Mouse (Mus musculus): ENCODE data around the gene Cpt1c. TPM values are rescaled to one million over a fixed set of nuclear protein-coding genes. Genes with fewer than 3 reads are reported as not detected.

Cpt1c gene
- polyA plus RNA-seq, 1 experiment from 2014 or later, result 10.0 TPM

DNA sequence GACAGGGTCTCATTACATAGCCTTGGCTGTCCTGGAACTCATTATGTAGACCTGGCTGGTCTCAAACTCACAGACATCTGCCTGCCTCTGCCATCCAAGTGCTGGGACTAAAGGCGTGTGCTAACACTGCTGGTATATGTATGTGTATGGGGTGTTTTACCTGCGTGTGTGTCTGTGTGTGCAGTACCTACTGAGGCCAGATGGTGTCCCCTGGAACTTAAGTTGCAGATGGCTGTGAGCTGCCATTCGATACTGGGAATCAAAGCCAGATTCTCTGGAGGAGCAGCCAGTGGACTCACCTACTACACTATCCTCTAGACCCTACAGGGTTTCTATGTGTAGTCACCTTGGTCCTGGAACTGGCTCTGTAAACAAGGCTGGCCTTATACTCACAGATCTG, 49.2 kb downstream of the Cpt1c start:
- no peak overlapping the region for H3K4me3 ChIP-seq (ENCODE audit: low read depth, low read length)
- no peak overlapping the region for H3K27ac ChIP-seq (ENCODE audit: low read depth, low read length)

DNA sequence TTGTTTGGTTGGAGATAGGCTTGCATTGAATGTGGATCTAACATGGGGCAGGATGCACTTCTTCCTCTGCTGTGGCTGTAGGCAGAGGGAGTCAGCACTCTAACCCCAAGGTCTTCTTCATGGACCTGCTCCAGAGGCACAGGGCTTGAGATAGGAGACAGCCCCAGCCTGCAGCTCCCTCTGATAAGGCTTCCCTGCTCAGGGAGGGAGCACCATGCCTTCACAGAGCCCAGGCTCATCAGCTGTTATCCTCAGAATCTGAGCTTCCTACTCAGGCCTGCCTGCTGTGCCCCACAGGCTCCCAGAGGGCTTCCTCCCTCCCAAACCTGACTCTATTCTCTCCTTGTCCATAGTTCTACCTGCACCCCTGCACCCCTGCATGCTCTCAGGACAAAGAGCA, 52.1 kb downstream of the Cpt1c start:
- Histone ChIP-seq H3K27ac (ENCODE audit: low read depth, low read length) (no peak overlapping the region), H3K4me3 (ENCODE audit: low read depth, low read length) (no peak overlapping the region), H3K9me3 (replicated peaks; ENCODE audit: control insufficient read depth, low read length) (no peaks in the 10 kb centered on the region), H3K4me2 (no peak overlapping the region), H3K36me3 (ENCODE audit: control insufficient read depth, insufficient read depth, low read length) (peaks cover 23% of the 10 kb centered on the region), H3K4me1 (ENCODE audit: control insufficient read depth, insufficient read depth, low read length) (peaks cover 18% of the 10 kb centered on the region), H3K9ac (ENCODE audit: low read depth, low read length) (no peak overlapping the region), H3K27me3 (ENCODE audit: control insufficient read depth, insufficient read depth, low read length) (no peaks in the 10 kb centered on the region)
- ATAC-seq (replicated peaks; ENCODE audit: insufficient number of reproducible peaks, low FRiP score, low TSS enrichment), result no peak

More for the DNA sequence above, 49.2 kb downstream of the Cpt1c start:
- Histone ChIP-seq H3K4me1 (ENCODE audit: control insufficient read depth, insufficient read depth, low read length) (peaks cover 14% of the 10 kb centered on the region), H3K36me3 (ENCODE audit: control insufficient read depth, insufficient read depth, low read length) (peaks cover 23% of the 10 kb centered on the region), H3K4me2 (no peak overlapping the region), H3K27me3 (ENCODE audit: control insufficient read depth, insufficient read depth, low read length) (no peaks in the 10 kb centered on the region), H3K9ac (ENCODE audit: low read depth, low read length) (no peak overlapping the region), H3K9me3 (replicated peaks; ENCODE audit: control insufficient read depth, low read length) (no peaks in the 10 kb centered on the region)
- 74% methylated on average over 3 of the region's 3 CpGs for WGBS (ENCODE audit: insufficient replicate concordance)
- ATAC-seq (replicated peaks; ENCODE audit: insufficient number of reproducible peaks, low FRiP score, low TSS enrichment), result no peak

DNA sequence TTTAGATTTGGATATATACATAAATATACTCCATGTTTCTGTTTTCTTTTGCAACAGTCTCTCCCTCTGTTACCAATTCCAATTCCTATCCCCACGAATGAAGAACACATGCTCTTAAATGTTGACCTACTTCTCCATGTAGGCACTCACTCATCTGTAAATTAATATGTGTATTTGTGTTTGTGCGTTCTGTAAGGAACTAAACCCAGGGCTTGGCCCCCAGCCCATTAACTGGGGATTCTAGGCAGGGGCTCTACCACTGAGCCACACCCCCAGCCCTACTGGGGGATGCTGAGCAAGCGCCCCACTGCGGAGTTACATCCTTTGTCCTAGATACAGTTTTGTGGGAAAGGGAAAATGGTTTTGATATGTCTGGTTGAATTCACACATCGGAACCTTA, 55.5 kb downstream of the Cpt1c start:
- WGBS (ENCODE audit: insufficient replicate concordance), result 87% methylated on average over 5 of the region's 5 CpGs
- H3K27me3 ChIP-seq (ENCODE audit: control insufficient read depth, insufficient read depth, low read length), result no peaks in the 10 kb centered on the region
- no peak for ATAC-seq (replicated peaks; ENCODE audit: insufficient number of reproducible peaks, low FRiP score, low TSS enrichment)
- peaks cover 27% of the 10 kb centered on the region for H3K36me3 ChIP-seq (ENCODE audit: control insufficient read depth, insufficient read depth, low read length)
- H3K4me3 ChIP-seq (ENCODE audit: low read depth, low read length), result no peak overlapping the region
- H3K9me3 ChIP-seq (replicated peaks; ENCODE audit: control insufficient read depth, low read length), result no peaks in the 10 kb centered on the region
- H3K27ac ChIP-seq (ENCODE audit: low read depth, low read length), result no peak overlapping the region
- H3K4me1 ChIP-seq (ENCODE audit: control insufficient read depth, insufficient read depth, low read length), result peaks cover 21% of the 10 kb centered on the region
- H3K4me2 ChIP-seq, result no peak overlapping the region
- 0 out of 2 replicates have a peak overlapping the region, but pooled peaks have one; percentile 28 for H3K9ac ChIP-seq (ENCODE audit: low read depth, low read length)

DNA sequence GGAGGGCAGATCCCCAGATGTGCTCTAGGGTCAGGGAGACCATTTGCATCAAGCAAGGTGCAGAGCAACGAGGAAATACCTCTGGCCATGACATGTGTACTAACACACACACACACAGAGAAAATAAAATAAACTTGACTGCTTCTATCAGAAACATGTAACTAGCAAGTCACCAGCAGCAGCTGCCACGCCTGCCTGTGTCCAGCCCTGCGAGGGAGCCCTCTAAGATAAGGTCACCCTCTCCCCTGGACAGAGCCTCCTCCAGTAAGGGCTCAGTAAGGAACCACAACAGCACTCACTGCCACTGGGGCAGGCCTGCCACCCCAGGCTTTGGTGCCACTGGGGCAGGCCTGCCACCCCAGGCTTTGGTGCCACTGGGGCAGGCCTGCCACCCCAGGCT, 56.4 kb downstream of the Cpt1c start:
- H3K27ac ChIP-seq (ENCODE audit: low read depth, low read length), result no peak overlapping the region
- H3K27me3 ChIP-seq (ENCODE audit: control insufficient read depth, insufficient read depth, low read length), result no peaks in the 10 kb centered on the region
- peaks cover 29% of the 10 kb centered on the region for H3K36me3 ChIP-seq (ENCODE audit: control insufficient read depth, insufficient read depth, low read length)
- H3K4me3 ChIP-seq (ENCODE audit: low read depth, low read length), result no peak overlapping the region
- 50% methylated on average over 3 of the region's 3 CpGs for WGBS (ENCODE audit: insufficient replicate concordance)
- no peaks in the 10 kb centered on the region for H3K9me3 ChIP-seq (replicated peaks; ENCODE audit: control insufficient read depth, low read length)
- H3K9ac ChIP-seq (ENCODE audit: low read depth, low read length), result no peak overlapping the region; the same call in 1 of the 2 replicates
- H3K4me2 ChIP-seq, result peak overlapping the region; percentile 3; the same call in 1 of the 2 replicates
- no peak for ATAC-seq (replicated peaks; ENCODE audit: insufficient number of reproducible peaks, low FRiP score, low TSS enrichment)
- H3K4me1 ChIP-seq (ENCODE audit: control insufficient read depth, insufficient read depth, low read length), result peaks cover 21% of the 10 kb centered on the region

DNA sequence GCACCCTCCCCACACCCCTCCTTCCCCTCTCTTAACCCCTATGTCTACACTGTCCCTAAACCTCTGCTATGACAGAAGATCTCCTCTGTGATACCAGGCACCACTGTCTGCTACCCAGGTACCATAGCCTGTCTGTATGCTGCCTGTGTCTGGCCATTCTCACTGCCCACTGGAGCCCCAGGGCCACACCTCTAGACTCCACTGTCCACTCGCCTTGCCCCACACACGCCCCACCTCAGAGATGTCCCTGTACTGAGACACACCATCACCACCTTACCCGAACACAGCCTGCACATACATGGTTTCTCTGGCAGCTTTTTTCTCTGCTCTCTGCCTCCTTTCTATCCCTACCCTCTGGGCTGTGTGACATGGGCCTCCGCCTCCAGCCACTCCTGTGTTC, 57.8 kb downstream of the Cpt1c start:
- peaks cover 21% of the 10 kb centered on the region for H3K36me3 ChIP-seq (ENCODE audit: control insufficient read depth, insufficient read depth, low read length)
- no peak for ATAC-seq (replicated peaks; ENCODE audit: insufficient number of reproducible peaks, low FRiP score, low TSS enrichment)
- 66% methylated on average over 4 of the region's 4 CpGs for WGBS (ENCODE audit: insufficient replicate concordance)

DNA sequence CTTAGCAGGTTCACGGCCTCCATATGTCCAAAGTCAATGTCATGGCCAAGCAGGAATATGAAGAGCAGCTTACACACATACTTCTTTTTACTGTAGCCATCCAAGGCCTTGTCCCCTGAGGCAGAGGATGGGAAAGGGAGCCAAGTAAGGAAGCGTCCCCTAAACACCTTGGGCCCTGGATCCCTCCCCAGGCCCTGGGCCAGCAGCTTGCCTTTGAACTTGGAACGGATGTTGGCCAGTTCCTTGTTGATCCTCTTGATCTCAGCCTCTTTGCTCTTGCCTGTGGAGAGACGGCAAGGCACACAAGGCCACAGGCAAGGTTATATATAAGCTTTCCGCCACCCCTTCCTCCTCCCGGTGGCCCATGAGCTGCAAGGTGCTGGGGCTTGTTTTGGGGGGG, 58.5 kb downstream of the Cpt1c start:
- Histone ChIP-seq H3K4me3 (ENCODE audit: low read depth, low read length) (no peak overlapping the region), H3K4me2 (no peak overlapping the region), H3K9me3 (replicated peaks; ENCODE audit: control insufficient read depth, low read length) (no peaks in the 10 kb centered on the region), H3K9ac (ENCODE audit: low read depth, low read length) (no peak overlapping the region), H3K36me3 (ENCODE audit: control insufficient read depth, insufficient read depth, low read length) (peaks cover 19% of the 10 kb centered on the region), H3K27ac (ENCODE audit: low read depth, low read length) (no peak overlapping the region), H3K4me1 (ENCODE audit: control insufficient read depth, insufficient read depth, low read length) (peaks cover 21% of the 10 kb centered on the region), H3K27me3 (ENCODE audit: control insufficient read depth, insufficient read depth, low read length) (no peaks in the 10 kb centered on the region)
- no peak for ATAC-seq (replicated peaks; ENCODE audit: insufficient number of reproducible peaks, low FRiP score, low TSS enrichment)
- 80% methylated on average over 6 of the region's 6 CpGs for WGBS (ENCODE audit: insufficient replicate concordance)

More for the DNA sequence above, 57.8 kb downstream of the Cpt1c start:
- Histone ChIP-seq H3K27me3 (ENCODE audit: control insufficient read depth, insufficient read depth, low read length) (no peaks in the 10 kb centered on the region), H3K4me2 (no peak overlapping the region), H3K4me3 (ENCODE audit: low read depth, low read length) (no peak overlapping the region), H3K9me3 (replicated peaks; ENCODE audit: control insufficient read depth, low read length) (no peaks in the 10 kb centered on the region), H3K9ac (ENCODE audit: low read depth, low read length) (no peak overlapping the region), H3K4me1 (ENCODE audit: control insufficient read depth, insufficient read depth, low read length) (peaks cover 21% of the 10 kb centered on the region), H3K27ac (ENCODE audit: low read depth, low read length) (no peak overlapping the region)

DNA sequence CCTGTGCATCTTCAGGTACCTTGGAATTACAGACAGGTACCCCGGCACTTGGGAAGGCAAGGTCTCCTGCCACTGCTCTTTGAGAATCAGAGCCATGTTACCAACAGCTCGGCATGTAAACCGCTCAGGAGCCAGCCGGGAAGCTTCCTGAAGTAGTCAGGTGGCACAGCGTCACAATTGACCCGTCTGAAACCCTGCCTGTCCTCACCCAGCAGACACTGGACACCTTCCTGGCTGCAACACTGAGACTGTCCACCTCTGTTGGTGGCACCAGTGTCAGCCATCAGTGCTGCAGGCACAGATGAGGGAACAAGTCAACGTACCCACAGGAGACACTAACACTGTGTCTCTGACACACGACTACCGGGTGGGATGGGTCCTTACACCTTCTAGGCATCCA, 59.3 kb downstream of the Cpt1c start:
- H3K4me1 ChIP-seq (ENCODE audit: control insufficient read depth, insufficient read depth, low read length), result peaks cover 21% of the 10 kb centered on the region
- no peaks in the 10 kb centered on the region for H3K27me3 ChIP-seq (ENCODE audit: control insufficient read depth, insufficient read depth, low read length)
- WGBS (ENCODE audit: insufficient replicate concordance), result 90% methylated on average over 9 of the region's 9 CpGs
- no peak overlapping the region for H3K4me3 ChIP-seq (ENCODE audit: low read depth, low read length)
- H3K9ac ChIP-seq (ENCODE audit: low read depth, low read length), result no peak overlapping the region
- no peak for ATAC-seq (replicated peaks; ENCODE audit: insufficient number of reproducible peaks, low FRiP score, low TSS enrichment)
- H3K4me2 ChIP-seq, result no peak overlapping the region
- no peak overlapping the region for H3K27ac ChIP-seq (ENCODE audit: low read depth, low read length)
- H3K36me3 ChIP-seq (ENCODE audit: control insufficient read depth, insufficient read depth, low read length), result peaks cover 23% of the 10 kb centered on the region
- H3K9me3 ChIP-seq (replicated peaks; ENCODE audit: control insufficient read depth, low read length), result no peaks in the 10 kb centered on the region

DNA sequence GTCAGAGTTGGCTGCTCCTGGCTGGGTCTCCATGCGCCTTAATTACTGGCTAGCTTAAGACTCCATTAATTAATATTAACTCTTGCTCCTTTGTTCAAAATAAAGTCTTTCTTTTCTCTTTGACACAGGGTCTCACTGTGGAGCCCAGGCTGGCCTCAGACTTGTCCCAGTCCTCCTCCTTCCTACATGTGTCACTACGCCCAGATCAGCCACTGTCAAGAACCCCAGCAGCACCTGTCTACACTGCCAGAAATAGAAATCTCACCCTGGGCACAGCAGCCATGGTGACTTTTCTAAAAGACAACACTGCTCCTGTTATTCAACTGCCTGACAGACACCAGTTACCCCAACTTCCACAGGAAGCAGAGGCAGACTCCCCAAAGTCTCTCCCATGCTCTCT, 60.3 kb downstream of the Cpt1c start:
- H3K27ac ChIP-seq (ENCODE audit: low read depth, low read length), result 0 out of 2 replicates have a peak overlapping the region, but pooled peaks have one; percentile 29
- no peak for ATAC-seq (replicated peaks; ENCODE audit: insufficient number of reproducible peaks, low FRiP score, low TSS enrichment)
- H3K36me3 ChIP-seq (ENCODE audit: control insufficient read depth, insufficient read depth, low read length), result peaks cover 26% of the 10 kb centered on the region

More for the DNA sequence above, 60.3 kb downstream of the Cpt1c start:
- 67% methylated on average over 2 of the region's 2 CpGs for WGBS (ENCODE audit: insufficient replicate concordance)
- no peak overlapping the region for H3K9ac ChIP-seq (ENCODE audit: low read depth, low read length)
- H3K4me1 ChIP-seq (ENCODE audit: control insufficient read depth, insufficient read depth, low read length), result peaks cover 21% of the 10 kb centered on the region
- no peaks in the 10 kb centered on the region for H3K9me3 ChIP-seq (replicated peaks; ENCODE audit: control insufficient read depth, low read length)
- H3K4me3 ChIP-seq (ENCODE audit: low read depth, low read length), result no peak overlapping the region
- no peaks in the 10 kb centered on the region for H3K27me3 ChIP-seq (ENCODE audit: control insufficient read depth, insufficient read depth, low read length)
- H3K4me2 ChIP-seq, result no peak overlapping the region

Data from heart, embryonic 11.5 days (tissue).